Mouse (Mus musculus): ENCODE measurements around the gene Zfp978. TPM values are rescaled to one million over a fixed set of nuclear protein-coding genes. Genes with fewer than 3 reads are reported as not detected.
"Not testable (repeated sequence)": the region's sequence is repeated elsewhere in the genome, so short reads cannot be mapped to it uniquely, and the experiment has no call there.

The Zfp978 gene
- polyA plus RNA-seq, 1 experiment from 2014 or later = not detected

- H3K4me3 ChIP-seq (ENCODE audit: low read depth, low read length) = no peak overlapping the region
- H3K9ac ChIP-seq (ENCODE audit: low read depth, low read length) = no peak overlapping the region
- no peak for ATAC-seq
- no peak overlapping the region for H3K27ac ChIP-seq (ENCODE audit: low read length)
- no peaks in the 10 kb centered on the region for H3K36me3 ChIP-seq (ENCODE audit: control insufficient read depth, insufficient read depth, low read length)
- no peaks in the 10 kb centered on the region for H3K4me1 ChIP-seq (ENCODE audit: control insufficient read depth, insufficient read depth, low read length)
- peaks cover 42% of the 10 kb centered on the region for H3K9me3 ChIP-seq (replicated peaks; ENCODE audit: control insufficient read depth, low read length, poor library complexity, severe bottlenecking)
- H3K4me2 ChIP-seq (ENCODE audit: low read length) = no peak overlapping the region
- no peaks in the 10 kb centered on the region for H3K27me3 ChIP-seq (ENCODE audit: control insufficient read depth, insufficient read depth, low read depth, low read length)
Measured at GRCm38 (mm10) chr4:147430651-147431050, 69.5 kb downstream of the Zfp978 start.

DNA sequence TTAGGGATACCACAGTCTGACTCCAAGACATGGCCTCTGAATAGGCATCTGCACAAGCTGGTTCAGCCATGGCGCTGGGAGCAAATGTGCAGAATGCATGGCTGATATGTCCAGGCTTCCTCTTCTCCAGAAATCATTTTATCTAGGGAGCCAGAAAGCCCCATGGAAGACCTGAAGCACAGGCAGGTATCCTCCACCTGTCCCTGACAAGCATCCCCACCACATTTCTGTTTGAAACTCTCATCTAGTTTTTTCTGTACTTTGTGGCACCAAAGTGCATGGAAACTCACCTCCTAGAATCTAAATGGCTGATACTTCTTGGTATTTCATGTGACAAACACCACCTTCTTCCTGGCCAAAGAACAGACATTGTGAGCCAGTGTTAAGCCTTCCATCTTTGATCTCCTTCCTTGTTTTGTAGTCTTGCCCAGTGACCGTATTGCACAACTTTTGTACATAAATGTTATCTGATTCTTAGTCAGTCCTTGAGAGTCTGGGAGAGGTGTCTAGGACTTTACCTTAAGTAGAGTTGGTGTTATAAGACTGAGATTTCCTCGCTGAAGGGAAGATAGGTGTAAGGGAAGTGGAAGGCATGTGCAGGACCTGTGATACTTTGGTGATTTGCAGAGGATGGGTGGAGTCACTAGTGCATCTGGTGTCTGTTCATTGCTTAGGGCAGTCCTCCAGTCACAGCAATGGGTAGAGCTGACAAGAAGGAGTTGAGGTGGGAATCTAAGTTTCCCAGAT lies 70.8 kb downstream of the Zfp978 start:
- 75% methylated on average over 3 of the region's 3 CpGs for WGBS
- not testable (repeated sequence) for H3K9ac ChIP-seq (ENCODE audit: low read depth, low read length); H3K27ac ChIP-seq (ENCODE audit: low read length); H3K4me3 ChIP-seq (ENCODE audit: low read depth, low read length); H3K4me2 ChIP-seq (ENCODE audit: low read length); H3K4me1 ChIP-seq (ENCODE audit: control insufficient read depth, insufficient read depth, low read length); H3K36me3 ChIP-seq (ENCODE audit: control insufficient read depth, insufficient read depth, low read length); H3K27me3 ChIP-seq (ENCODE audit: control insufficient read depth, insufficient read depth, low read depth, low read length)
- peak; percentile 49 for ATAC-seq
- H3K9me3 ChIP-seq (replicated peaks; ENCODE audit: control insufficient read depth, low read length, poor library complexity, severe bottlenecking) = peaks cover 44% of the 10 kb centered on the region

GRCm38 (mm10) chr4:147432443-147432790 lies 71.3 kb downstream of the Zfp978 start:
- H3K27ac ChIP-seq (ENCODE audit: low read length) = no peak overlapping the region
- no peaks in the 10 kb centered on the region for H3K36me3 ChIP-seq (ENCODE audit: control insufficient read depth, insufficient read depth, low read length)
- no peaks in the 10 kb centered on the region for H3K4me1 ChIP-seq (ENCODE audit: control insufficient read depth, insufficient read depth, low read length)
- ATAC-seq = peak; percentile 30; the same call in 1 of the 2 replicates
- H3K4me2 ChIP-seq (ENCODE audit: low read length) = no peak overlapping the region
- H3K9me3 ChIP-seq (replicated peaks; ENCODE audit: control insufficient read depth, low read length, poor library complexity, severe bottlenecking) = peaks cover 49% of the 10 kb centered on the region
- WGBS = 91% methylated on average over 1 of the region's 1 CpGs
- H3K4me3 ChIP-seq (ENCODE audit: low read depth, low read length) = no peak overlapping the region
- no peak overlapping the region for H3K9ac ChIP-seq (ENCODE audit: low read depth, low read length)
- no peaks in the 10 kb centered on the region for H3K27me3 ChIP-seq (ENCODE audit: control insufficient read depth, insufficient read depth, low read depth, low read length)

- H3K9ac ChIP-seq (ENCODE audit: low read depth, low read length) = no peak overlapping the region
- H3K4me2 ChIP-seq (ENCODE audit: low read length) = no peak overlapping the region
- peak; percentile 19; the same call in 1 of the 2 replicates for ATAC-seq
- H3K9me3 ChIP-seq (replicated peaks; ENCODE audit: control insufficient read depth, low read length, poor library complexity, severe bottlenecking) = peaks cover 49% of the 10 kb centered on the region
- H3K27me3 ChIP-seq (ENCODE audit: control insufficient read depth, insufficient read depth, low read depth, low read length) = no peaks in the 10 kb centered on the region
- no peak overlapping the region for H3K27ac ChIP-seq (ENCODE audit: low read length)
- no peak overlapping the region for H3K4me3 ChIP-seq (ENCODE audit: low read depth, low read length)
- no peaks in the 10 kb centered on the region for H3K36me3 ChIP-seq (ENCODE audit: control insufficient read depth, insufficient read depth, low read length)
- WGBS = 41% methylated on average over 3 of the region's 3 CpGs
- H3K4me1 ChIP-seq (ENCODE audit: control insufficient read depth, insufficient read depth, low read length) = no peaks in the 10 kb centered on the region
Measured at GRCm38 (mm10) chr4:147433017-147433416, 71.9 kb downstream of the Zfp978 start.

- no peaks in the 10 kb centered on the region for H3K4me1 ChIP-seq (ENCODE audit: control insufficient read depth, insufficient read depth, low read length)
- no peaks in the 10 kb centered on the region for H3K36me3 ChIP-seq (ENCODE audit: control insufficient read depth, insufficient read depth, low read length)
- no peaks in the 10 kb centered on the region for H3K27me3 ChIP-seq (ENCODE audit: control insufficient read depth, insufficient read depth, low read depth, low read length)
- no peak for ATAC-seq
- H3K4me2 ChIP-seq (ENCODE audit: low read length) = no peak overlapping the region
- H3K9ac ChIP-seq (ENCODE audit: low read depth, low read length) = no peak overlapping the region
- H3K9me3 ChIP-seq (replicated peaks; ENCODE audit: control insufficient read depth, low read length, poor library complexity, severe bottlenecking) = peaks cover 46% of the 10 kb centered on the region
- no peak overlapping the region for H3K4me3 ChIP-seq (ENCODE audit: low read depth, low read length)
- 47% methylated on average over 2 of the region's 2 CpGs for WGBS
- no peak overlapping the region for H3K27ac ChIP-seq (ENCODE audit: low read length)
Measured at GRCm38 (mm10) chr4:147433874-147434273, 72.8 kb downstream of the Zfp978 start.

Other genes starting within 250 kb of the Zfp978 start
- 3.8 TPM in 2 replicates for gene Zfp991, start 229.3 kb upstream of the Zfp978 start, polyA plus RNA-seq (2015; fragmentation: Nextera tagmentation; extraction: Ambion mirVana)
- 0.06 and 0.11 TPM in 2 replicates for gene Zfp988, start 55.6 kb upstream of the Zfp978 start, polyA plus RNA-seq (2015; fragmentation: Nextera tagmentation; extraction: Ambion mirVana)
- gene Zfp982, start 131.1 kb downstream of the Zfp978 start, polyA plus RNA-seq (2015; fragmentation: Nextera tagmentation; extraction: Ambion mirVana) = 3.7 and 5.0 TPM in 2 replicates
- 0.73 and 0.78 TPM in 2 replicates for gene Gm16503, start 178.9 kb downstream of the Zfp978 start, polyA plus RNA-seq (2015; fragmentation: Nextera tagmentation; extraction: Ambion mirVana)
- gene Zfp985, start 192.0 kb downstream of the Zfp978 start, polyA plus RNA-seq (2015; fragmentation: Nextera tagmentation; extraction: Ambion mirVana) = 0.10 and 0.12 TPM in 2 replicates

All from midbrain, embryonic 16.5 days (tissue).